Mouse (Mus musculus) liver, embryonic 13.5 days (tissue): Measurements from ENCODE around the gene Adrm1. TPM values are rescaled to one million over a fixed set of nuclear protein-coding genes. Genes with fewer than 3 reads are reported as not detected.

ENCODE experiments used
- ATAC-seq: fragments of 200-750 bp; cut with Nextera tagmentation; 2 replicates; pipeline ENCODE4 v1.8.0; 2017; ENCODE audit warnings: low read depth, mild to moderate bottlenecking, moderate number of reproducible peaks, moderate library complexity
- DNase-seq: peaks from one replicate; pipeline ENCODE4 v3.0.0; 2022
- H3K27ac ChIP-seq: fragments of 300-500 bp; sonication (generic); 2 replicates; pipeline ENCODE4 v1.5.1; 2015; ENCODE audit warnings: moderate library complexity, mild to moderate bottlenecking, inconsistent platforms
- H3K27me3 ChIP-seq: fragments of 300-500 bp; sonication (generic); 2 replicates; pipeline ENCODE4 v1.6.1; 2015; ENCODE audit warnings: mild to moderate bottlenecking, inconsistent platforms
- H3K36me3 ChIP-seq: fragments of 300-500 bp; sonication (generic); 2 replicates; pipeline ENCODE4 v1.6.1; 2015; ENCODE audit warnings: mild to moderate bottlenecking, inconsistent platforms
- H3K4me1 ChIP-seq: fragments of 300-500 bp; sonication (generic); replicated peaks from 2 replicates; pipeline ENCODE4 v1.6.1; 2015; ENCODE audit warnings: inconsistent platforms
- H3K4me2 ChIP-seq: fragments of 300-500 bp; sonication (generic); 2 replicates; pipeline ENCODE4 v1.6.1; 2015; ENCODE audit warnings: inconsistent platforms, mild to moderate bottlenecking, moderate library complexity
- H3K4me3 ChIP-seq: fragments of 300-500 bp; sonication (generic); replicated peaks from 2 replicates; pipeline ENCODE4 v1.5.1; 2015; ENCODE audit warnings: mild to moderate bottlenecking, inconsistent platforms
- H3K9ac ChIP-seq: fragments of 300-500 bp; sonication (generic); 2 replicates; pipeline ENCODE4 v1.6.1; 2015; ENCODE audit warnings: mild to moderate bottlenecking, inconsistent platforms
- H3K9me3 ChIP-seq: fragments of 300-500 bp; sonication (generic); replicated peaks from 2 replicates; pipeline ENCODE4 v1.6.1; 2016; ENCODE audit warnings: inconsistent platforms
- WGBS: fragments of 180-500 bp; shearing (Covaris S2); methylation state at CpG from one replicate; pipeline ENCODE4 v1.1.7; 2015; ENCODE audit not compliant: insufficient replicate concordance; 5-methylcytosine and 5-hydroxymethylcytosine counted together
- microRNA-seq: library from miRNA; unstranded; fragments of <30 nt; microRNA quantifications from one replicate; pipeline ENCODE4, GENCODE M21; 2016
- polyA plus RNA-seq: library from polyadenylated mRNA; unstranded; fragments of >200 nt; fragmentation: Nextera tagmentation; extraction: Ambion mirVana; gene quantifications from 2 replicates; pipeline ENCODE4 v1.2.1, GENCODE M21; 2015

Gene Adrm1
- polyA plus RNA-seq, 1 experiment from 2014 or later = 151 TPM

DNA sequence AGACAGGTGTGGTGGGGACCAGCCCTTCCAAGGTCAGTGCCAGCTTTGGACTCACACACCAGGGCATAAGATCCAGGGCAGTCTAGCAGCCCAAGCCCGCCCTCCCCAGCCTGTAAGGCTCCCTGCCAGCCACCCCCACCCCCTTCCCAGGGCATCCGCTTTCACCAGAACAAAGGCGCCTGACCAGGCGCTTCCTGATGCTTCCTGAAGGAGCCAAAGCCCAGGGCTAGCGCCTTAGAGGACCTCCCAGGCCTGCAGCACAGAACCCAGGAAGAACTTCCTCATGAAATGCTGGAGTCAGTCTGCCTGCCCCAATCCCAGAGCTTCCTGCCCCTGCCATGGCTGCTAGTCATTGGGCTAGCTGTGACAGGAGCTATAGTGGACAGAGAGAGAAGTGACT lies 47.4 kb downstream of the Adrm1 start:
- Histone ChIP-seq H3K9me3 (no peaks in the 10 kb centered on the region), H3K9ac (no peak overlapping the region), H3K4me3 (no peak overlapping the region), H3K36me3 (no peaks in the 10 kb centered on the region), H3K27me3 (peaks cover 13% of the 10 kb centered on the region), H3K4me1 (peaks cover 33% of the 10 kb centered on the region), H3K27ac (peak overlapping the region; percentile 45), H3K4me2 (no peak overlapping the region)
- no peak for DNase-seq
- 51% methylated on average over 5 of the region's 5 CpGs for WGBS
- 0 out of 2 replicates have a peak, but pooled peaks have one; percentile 19 for ATAC-seq

DNA sequence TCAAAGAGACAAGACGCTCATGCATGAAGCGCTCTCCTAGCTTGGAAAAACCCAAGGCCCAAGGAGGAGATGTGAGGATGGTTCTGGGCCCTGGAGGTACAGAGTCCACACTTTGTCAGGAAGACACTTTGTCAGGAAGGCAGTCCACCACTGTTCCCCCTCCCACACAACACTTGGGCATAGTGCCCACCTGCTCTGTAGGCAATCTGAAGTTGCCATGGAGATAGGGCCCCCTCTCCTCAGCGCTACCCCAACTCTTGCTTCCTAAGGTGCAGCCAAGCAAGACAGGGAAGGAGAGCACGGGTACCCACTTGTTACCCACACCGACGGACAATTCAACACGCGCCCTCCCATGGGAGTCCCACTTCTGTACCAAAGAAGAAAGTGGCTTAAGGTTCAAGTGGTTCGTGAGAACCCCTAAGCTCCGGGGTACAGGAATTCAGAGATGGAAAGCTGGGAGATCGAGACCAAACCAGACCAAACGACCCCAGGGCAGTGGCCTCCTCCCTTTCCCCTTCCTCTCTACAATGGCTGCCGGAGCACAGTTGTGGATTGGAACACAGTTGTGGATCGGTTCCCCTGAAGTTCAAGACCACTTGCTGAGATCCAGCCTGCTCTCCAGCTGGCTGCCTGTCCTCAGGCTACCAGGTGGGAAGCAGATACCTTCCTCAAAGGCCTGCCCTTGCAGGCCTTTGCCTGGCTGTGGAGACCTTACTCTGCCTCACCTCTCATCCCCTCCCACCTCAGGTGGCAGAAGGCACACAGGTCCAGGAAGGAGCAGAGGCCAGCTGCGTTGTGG lies 48.1 kb downstream of the Adrm1 start:
- Histone ChIP-seq H3K9me3 (no peaks in the 10 kb centered on the region), H3K27me3 (peaks cover 19% of the 10 kb centered on the region), H3K9ac (no peak overlapping the region), H3K36me3 (no peaks in the 10 kb centered on the region), H3K4me2 (no peak overlapping the region), H3K4me3 (no peak overlapping the region), H3K27ac (no peak overlapping the region), H3K4me1 (peaks cover 28% of the 10 kb centered on the region)
- DNase-seq = no peak
- ATAC-seq = no peak
- WGBS = 70% methylated on average over 15 of the region's 15 CpGs

DNA sequence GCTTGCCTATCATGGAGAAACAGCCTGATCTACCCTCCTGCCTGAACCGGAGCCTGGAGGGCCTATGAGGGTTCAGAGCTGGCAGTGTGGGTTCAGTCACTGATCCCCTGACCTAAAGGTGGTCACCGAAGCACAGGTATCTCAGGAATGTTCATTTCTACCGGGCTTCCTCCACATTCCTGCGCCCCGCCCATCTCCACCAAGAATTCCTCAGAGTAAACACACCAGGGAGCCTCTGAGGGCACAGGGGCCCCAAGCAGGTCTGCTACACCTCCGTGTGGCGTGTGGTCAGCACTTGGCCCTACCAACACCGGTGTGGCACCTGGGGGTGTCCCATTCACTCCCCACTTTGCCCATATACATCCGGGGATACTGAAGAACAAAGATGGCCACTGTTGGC lies 48.9 kb downstream of the Adrm1 start:
- no peak overlapping the region for H3K27ac ChIP-seq
- H3K4me1 ChIP-seq = peaks cover 24% of the 10 kb centered on the region
- ATAC-seq = no peak
- H3K4me2 ChIP-seq = no peak overlapping the region
- no peak for DNase-seq
- peaks cover 27% of the 10 kb centered on the region for H3K27me3 ChIP-seq
- H3K36me3 ChIP-seq = no peaks in the 10 kb centered on the region
- H3K9me3 ChIP-seq = no peaks in the 10 kb centered on the region
- H3K4me3 ChIP-seq = no peak overlapping the region
- WGBS = 56% methylated on average over 9 of the region's 9 CpGs
- no peak overlapping the region for H3K9ac ChIP-seq

DNA sequence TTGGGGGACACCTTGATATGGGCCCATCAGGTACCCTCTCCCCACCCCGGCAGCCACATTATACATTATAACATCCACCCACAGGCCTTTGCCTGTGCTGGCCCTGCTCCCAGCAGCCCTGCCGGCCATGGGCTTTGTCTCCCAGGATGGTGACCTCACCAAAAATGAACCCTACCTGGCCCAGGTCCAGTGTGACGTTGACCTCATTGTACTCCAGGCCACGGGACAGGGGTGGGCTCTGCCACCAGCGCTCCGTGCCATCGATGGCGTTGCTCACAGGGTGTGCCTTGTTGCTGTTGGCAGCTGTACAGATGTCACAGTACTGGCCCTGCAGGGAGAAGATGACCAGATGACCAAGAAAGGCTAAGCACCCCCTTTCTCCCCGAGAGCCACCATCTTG lies 49.8 kb downstream of the Adrm1 start:
- DNase-seq (no peak), ATAC-seq (no peak)
- H3K27ac ChIP-seq = no peak overlapping the region
- H3K27me3 ChIP-seq = peaks cover 36% of the 10 kb centered on the region
- H3K36me3 ChIP-seq = no peaks in the 10 kb centered on the region
- peaks cover 30% of the 10 kb centered on the region for H3K4me1 ChIP-seq
- H3K9ac ChIP-seq = no peak overlapping the region
- H3K9me3 ChIP-seq = no peaks in the 10 kb centered on the region
- H3K4me3 ChIP-seq = no peak overlapping the region
- H3K4me2 ChIP-seq = no peak overlapping the region
- WGBS = 77% methylated on average over 9 of the region's 9 CpGs

GRCm38 (mm10) chr2:180222250-180222649 lies 51.0 kb downstream of the Adrm1 start:
- Histone ChIP-seq H3K36me3 (no peaks in the 10 kb centered on the region), H3K27me3 (peaks cover 48% of the 10 kb centered on the region), H3K9ac (no peak overlapping the region), H3K4me2 (no peak overlapping the region), H3K4me1 (peaks cover 37% of the 10 kb centered on the region), H3K27ac (no peak overlapping the region), H3K4me3 (no peak overlapping the region), H3K9me3 (no peaks in the 10 kb centered on the region)
- ATAC-seq (no peak), DNase-seq (no peak)
- WGBS = 30% methylated on average over 6 of the region's 6 CpGs

DNA sequence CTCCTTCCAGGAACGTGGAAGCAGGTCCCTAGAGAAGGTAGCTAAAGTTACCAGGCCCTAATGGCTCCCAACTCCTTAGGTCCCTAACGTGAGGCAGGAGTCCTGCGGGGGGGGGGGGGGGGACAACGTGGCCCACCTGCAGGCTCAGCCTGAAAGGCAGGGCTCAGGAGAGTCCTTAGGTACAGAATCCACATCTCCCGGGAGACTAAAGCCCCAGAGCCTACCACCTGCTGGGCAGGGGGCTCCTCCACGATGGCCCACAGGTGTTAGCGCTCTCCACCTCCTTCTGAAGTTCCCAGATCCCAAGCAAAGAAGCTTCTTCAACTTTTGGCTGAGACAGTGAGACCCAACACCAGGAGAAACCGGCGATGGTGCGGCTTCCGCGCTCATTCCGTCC lies 53.4 kb downstream of the Adrm1 start:
- ATAC-seq (no peak), DNase-seq (no peak)
- H3K4me3 ChIP-seq = peak overlapping the region; percentile 59
- WGBS = 8% methylated on average over 13 of the region's 13 CpGs
- 0 out of 2 replicates have a peak overlapping the region, but pooled peaks have one; percentile 39 for H3K9ac ChIP-seq
- no peak overlapping the region for H3K27ac ChIP-seq
- peaks cover 61% of the 10 kb centered on the region for H3K27me3 ChIP-seq
- no peaks in the 10 kb centered on the region for H3K36me3 ChIP-seq
- peak overlapping the region; percentile 77 for H3K4me2 ChIP-seq
- peaks cover 40% of the 10 kb centered on the region for H3K4me1 ChIP-seq
- no peaks in the 10 kb centered on the region for H3K9me3 ChIP-seq

DNA sequence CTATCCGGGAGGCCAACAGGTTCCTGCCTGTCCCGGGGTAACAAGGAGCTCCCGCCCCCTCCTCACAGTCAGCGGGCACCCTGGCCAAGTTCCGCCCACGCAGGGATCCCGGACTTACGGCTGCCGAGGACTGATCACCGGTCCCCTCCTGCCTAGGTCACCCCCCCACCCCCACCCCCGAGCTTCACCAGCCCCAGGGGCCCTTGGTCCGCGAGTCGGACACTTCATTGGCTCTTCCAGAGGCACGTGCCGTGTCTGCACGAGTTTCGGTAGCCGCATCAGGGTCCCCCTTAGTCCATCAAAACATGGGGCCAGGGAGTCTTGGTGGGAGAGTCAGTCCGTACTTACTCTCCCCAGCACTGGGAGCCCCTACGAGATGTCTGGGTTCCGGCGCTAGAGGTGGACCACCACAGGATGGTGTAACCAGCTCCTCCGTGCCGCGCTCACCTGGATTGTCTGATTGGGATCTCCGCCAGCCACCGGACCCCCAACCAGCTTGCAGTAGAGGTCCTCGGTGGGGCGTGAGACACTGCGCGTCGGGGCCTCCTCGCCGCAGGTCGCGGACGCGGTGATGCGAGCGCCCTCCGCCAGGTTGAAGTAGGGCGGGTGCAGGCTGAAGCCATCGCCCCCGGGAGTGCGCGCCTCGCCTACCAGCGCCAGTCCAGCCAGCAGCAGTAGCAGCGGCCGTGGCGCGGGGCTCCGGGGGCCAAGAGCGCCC lies 53.9 kb downstream of the Adrm1 start:
- Histone ChIP-seq H3K27me3 (peaks cover 61% of the 10 kb centered on the region), H3K9me3 (no peaks in the 10 kb centered on the region), H3K9ac (peak overlapping the region; percentile 39), H3K27ac (no peak overlapping the region), H3K4me3 (peak overlapping the region; percentile 59), H3K36me3 (no peaks in the 10 kb centered on the region), H3K4me2 (peak overlapping the region; percentile 77), H3K4me1 (peaks cover 40% of the 10 kb centered on the region)
- DNase-seq (no peak), ATAC-seq (peak; percentile 19)
- WGBS = under 1% methylated on average over 52 of the region's 55 CpGs

Small RNAs within 50 kb of the gene (microRNA-seq; reads per million reads assigned to microRNA genes)
- not detected for gene Mir7005

Other genes starting within 250 kb of the Adrm1 start
- gene Taf4, start 194.8 kb upstream of the Adrm1 start, polyA plus RNA-seq = 2.0 and 2.1 TPM in 2 replicates
- 2.0 and 2.1 TPM in 2 replicates for gene Lsm14b, start 146.5 kb upstream of the Adrm1 start, polyA plus RNA-seq
- gene Psma7, start 129.1 kb upstream of the Adrm1 start, polyA plus RNA-seq = 423 and 429 TPM in 2 replicates
- 0.77 and 0.87 TPM in 2 replicates for gene Ss18l1, start 129.0 kb upstream of the Adrm1 start, polyA plus RNA-seq
- 14.7 and 15.2 TPM in 2 replicates for gene Mtg2, start 100.9 kb upstream of the Adrm1 start, polyA plus RNA-seq
- not detected in 2 replicates for gene Hrh3, start 67.0 kb upstream of the Adrm1 start, polyA plus RNA-seq
- 10.1 and 10.4 TPM in 2 replicates for gene Osbpl2, start 52.2 kb upstream of the Adrm1 start, polyA plus RNA-seq
- 1.5 and 1.9 TPM in 2 replicates for gene Lama5, start 54.4 kb downstream of the Adrm1 start, polyA plus RNA-seq
- gene Rps21, start 85.9 kb downstream of the Adrm1 start, polyA plus RNA-seq = 525 and 552 TPM in 2 replicates
- gene Cables2, start 102.0 kb downstream of the Adrm1 start, polyA plus RNA-seq = 4.2 and 4.4 TPM in 2 replicates
- gene Rbbp8nl, start 118.4 kb downstream of the Adrm1 start, polyA plus RNA-seq = not detected in 2 replicates
- gene Gata5, start 163.2 kb downstream of the Adrm1 start, polyA plus RNA-seq = 0.76 and 0.90 TPM in 2 replicates